Mouse (Mus musculus) neural tube, embryonic 15.5 days (tissue): Measurements from ENCODE around the gene Cd244a. TPM values are rescaled to one million over a fixed set of nuclear protein-coding genes. Genes with fewer than 3 reads are reported as not detected.

Source experiments
- ATAC-seq: fragments of 200-750 bp; cut with Nextera tagmentation; 2 replicates; pipeline ENCODE4 v1.8.0; 2017; ENCODE audit warnings: mild to moderate bottlenecking, moderate TSS enrichment, moderate library complexity; ENCODE audit not compliant: low FRiP score
- H3K27ac ChIP-seq: fragments of 300-500 bp; sonication (generic); replicated peaks from 2 replicates; pipeline ENCODE4 v1.5.1; 2015; ENCODE audit warnings: mild to moderate bottlenecking, inconsistent platforms
- H3K27me3 ChIP-seq: fragments of 300-500 bp; sonication (generic); replicated peaks from 2 replicates; pipeline ENCODE4 v1.6.1; 2015; ENCODE audit warnings: inconsistent platforms
- H3K36me3 ChIP-seq: fragments of 300-500 bp; sonication (generic); 2 replicates; pipeline ENCODE4 v1.6.1; 2015; ENCODE audit warnings: inconsistent platforms
- H3K4me1 ChIP-seq: fragments of 300-500 bp; sonication (generic); 2 replicates; pipeline ENCODE4 v1.6.1; 2015; ENCODE audit warnings: inconsistent platforms
- H3K4me2 ChIP-seq: fragments of 300-500 bp; sonication (generic); 2 replicates; pipeline ENCODE4 v1.6.1; 2015; ENCODE audit warnings: inconsistent platforms, mild to moderate bottlenecking, moderate library complexity
- H3K4me3 ChIP-seq: fragments of 300-500 bp; sonication (generic); replicated peaks from 2 replicates; pipeline ENCODE4 v1.5.1; 2015; ENCODE audit warnings: mild to moderate bottlenecking, inconsistent platforms
- H3K9ac ChIP-seq: fragments of 300-500 bp; sonication (generic); replicated peaks from 2 replicates; pipeline ENCODE4 v1.6.1; 2015; ENCODE audit warnings: mild to moderate bottlenecking, inconsistent platforms
- H3K9me3 ChIP-seq: fragments of 300-500 bp; sonication (generic); replicated peaks from 2 replicates; pipeline ENCODE4 v1.6.1; 2016; ENCODE audit warnings: inconsistent platforms
- whole genome bisulfite sequencing: fragments of 180-500 bp; shearing (Covaris S2); methylation state at CpG from one replicate; pipeline ENCODE4 v1.1.7; 2015; ENCODE audit warnings: mixed read lengths; 5-methylcytosine and 5-hydroxymethylcytosine counted together
- microRNA-seq: library from miRNA; unstranded; fragments of <30 nt; microRNA quantifications from one replicate; pipeline ENCODE4, GENCODE M21; 2017
- polyA plus RNA-seq: library from polyadenylated mRNA; unstranded; fragments of >200 nt; fragmentation: Nextera tagmentation; extraction: Ambion mirVana; gene quantifications from 2 replicates; pipeline ENCODE4 v1.2.1, GENCODE M21; 2015

Cd244a gene
- polyA plus RNA-seq, 1 experiment from 2014 or later, result 0.09 TPM

GRCm38 (mm10) chr1:171658561-171658991 lies 99.6 kb downstream of the Cd244a start:
- WGBS, result 85% methylated on average over 5 of the region's 5 CpGs
- H3K9ac ChIP-seq, result no peak overlapping the region
- H3K4me3 ChIP-seq, result no peak overlapping the region
- H3K4me1 ChIP-seq, result no peaks in the 10 kb centered on the region
- no peak overlapping the region for H3K4me2 ChIP-seq
- H3K27ac ChIP-seq, result no peak overlapping the region
- no peaks in the 10 kb centered on the region for H3K36me3 ChIP-seq
- H3K27me3 ChIP-seq, result no peaks in the 10 kb centered on the region
- ATAC-seq, result no peak
- H3K9me3 ChIP-seq, result no peaks in the 10 kb centered on the region

Small RNA genes lying within 50 kb of the gene (microRNA-seq; reads per million reads assigned to microRNA genes)
- gene Mir7683, result not detected

Other genes starting within 250 kb of the Cd244a start
- gene Dedd, start 230.0 kb upstream of the Cd244a start, polyA plus RNA-seq, result 44.1 and 49.9 TPM in 2 replicates
- 53.0 and 53.1 TPM in 2 replicates for gene Nit1, start 213.5 kb upstream of the Cd244a start, polyA plus RNA-seq
- gene Pfdn2, start 213.5 kb upstream of the Cd244a start, polyA plus RNA-seq, result 146 and 162 TPM in 2 replicates
- 4.0 and 4.1 TPM in 2 replicates for gene Klhdc9, start 198.4 kb upstream of the Cd244a start, polyA plus RNA-seq
- gene Nectin4, start 189.1 kb upstream of the Cd244a start, polyA plus RNA-seq, result 3.7 and 5.6 TPM in 2 replicates
- 0.88 and 6.0 TPM in 2 replicates for gene Arhgap30, start 170.2 kb upstream of the Cd244a start, polyA plus RNA-seq
- 131 and 149 TPM in 2 replicates for gene Usf1, start 147.9 kb upstream of the Cd244a start, polyA plus RNA-seq
- 4.9 and 6.2 TPM in 2 replicates for gene Tstd1, start 140.3 kb upstream of the Cd244a start, polyA plus RNA-seq
- 11.8 and 27.5 TPM in 2 replicates for gene F11r, start 121.7 kb upstream of the Cd244a start, polyA plus RNA-seq
- 30.6 and 34.7 TPM in 2 replicates for gene Alyref2, start 55.7 kb upstream of the Cd244a start, polyA plus RNA-seq
- gene Itln1, start 23.9 kb upstream of the Cd244a start, polyA plus RNA-seq, result not detected in 2 replicates
- gene Ly9, start 48.2 kb downstream of the Cd244a start, polyA plus RNA-seq, result 0.13 and 1.3 TPM in 2 replicates
- gene Slamf7, start 93.8 kb downstream of the Cd244a start, polyA plus RNA-seq, result 0.08 and 0.68 TPM in 2 replicates
- 1.3 and 11.7 TPM in 2 replicates for gene Cd48, start 122.8 kb downstream of the Cd244a start, polyA plus RNA-seq
- gene Slamf1, start 207.9 kb downstream of the Cd244a start, polyA plus RNA-seq, result 0.12 and 0.84 TPM in 2 replicates